Mouse (Mus musculus): ENCODE data around the gene Hrh2. TPM values are rescaled to one million over a fixed set of nuclear protein-coding genes. Genes with fewer than 3 reads are reported as not detected.

Hrh2 gene
- polyA plus RNA-seq, 1 experiment from 2014 or later = 0.04 TPM

DNA sequence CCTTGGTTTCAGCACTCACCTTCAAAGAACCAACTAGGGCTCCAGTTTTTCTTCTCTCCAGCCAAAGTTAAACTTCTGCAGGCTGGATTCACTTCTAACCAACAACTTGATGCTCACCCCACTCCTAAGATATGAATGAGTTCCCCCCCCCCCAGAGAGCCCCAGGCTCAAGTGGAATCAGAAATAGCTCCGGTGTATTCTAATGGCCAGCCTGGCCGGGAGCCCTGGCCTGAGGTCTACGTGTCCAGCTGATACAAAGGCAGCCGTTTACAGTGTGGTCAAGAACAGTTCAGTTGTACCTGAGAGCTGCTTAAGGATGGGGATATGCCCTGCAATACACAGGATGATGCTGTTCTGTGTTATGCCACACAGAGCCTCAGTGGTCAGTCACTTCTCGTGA is 13.3 kb upstream of the Hrh2 start:
- Histone ChIP-seq H3K4me1 (replicated peaks; ENCODE audit: control insufficient read depth, insufficient read depth, low read length) (no peaks in the 10 kb centered on the region), H3K36me3 (ENCODE audit: control insufficient read depth, insufficient read depth) (no peaks in the 10 kb centered on the region), H3K27ac (ENCODE audit: low read depth, low read length) (no peak overlapping the region), H3K4me3 (ENCODE audit: low read depth, low read length) (no peak overlapping the region), H3K4me2 (replicated peaks; ENCODE audit: low read depth) (no peak overlapping the region), H3K27me3 (replicated peaks; ENCODE audit: control insufficient read depth, insufficient read depth, low read length) (no peaks in the 10 kb centered on the region), H3K9me3 (ENCODE audit: control insufficient read depth) (no peaks in the 10 kb centered on the region; the same call in 1 of the 2 replicates), H3K9ac (ENCODE audit: low read depth, low read length) (no peak overlapping the region)
- WGBS = 61% methylated on average over 5 of the region's 5 CpGs
- no peak for TF ChIP-seq CTCF (IDR thresholded peaks at IDR 0.05; ENCODE audit: low read depth)
- no peak for ATAC-seq

DNA sequence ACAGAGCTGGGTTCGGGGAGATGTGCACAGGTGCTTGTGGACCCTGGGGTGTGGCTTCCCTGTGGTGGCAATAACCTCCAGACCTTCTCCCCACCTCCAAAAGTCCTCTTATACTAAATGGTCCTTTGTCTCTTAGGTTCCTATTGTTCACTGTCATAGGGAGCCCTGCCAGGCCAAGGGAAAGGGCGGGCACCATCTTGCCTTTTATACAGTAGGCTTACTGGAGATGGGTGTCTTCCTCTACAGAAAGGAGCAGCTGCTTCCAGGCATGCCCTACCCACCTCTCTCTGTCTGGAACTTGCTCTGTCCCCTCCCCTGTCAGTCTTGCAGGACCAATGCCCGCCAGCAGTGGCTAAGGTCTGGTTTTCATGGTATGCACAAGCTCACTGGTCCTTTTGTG is 12.0 kb upstream of the Hrh2 start:
- TF ChIP-seq CTCF (IDR thresholded peaks at IDR 0.05; ENCODE audit: low read depth) = no peak
- Histone ChIP-seq H3K27me3 (replicated peaks; ENCODE audit: control insufficient read depth, insufficient read depth, low read length) (no peaks in the 10 kb centered on the region), H3K4me2 (replicated peaks; ENCODE audit: low read depth) (no peak overlapping the region), H3K27ac (ENCODE audit: low read depth, low read length) (no peak overlapping the region), H3K36me3 (ENCODE audit: control insufficient read depth, insufficient read depth) (no peaks in the 10 kb centered on the region), H3K9ac (ENCODE audit: low read depth, low read length) (no peak overlapping the region), H3K4me3 (ENCODE audit: low read depth, low read length) (no peak overlapping the region), H3K4me1 (replicated peaks; ENCODE audit: control insufficient read depth, insufficient read depth, low read length) (no peaks in the 10 kb centered on the region), H3K9me3 (ENCODE audit: control insufficient read depth) (no peaks in the 10 kb centered on the region)
- no peak for ATAC-seq
- WGBS = 80% methylated on average over 3 of the region's 3 CpGs

DNA sequence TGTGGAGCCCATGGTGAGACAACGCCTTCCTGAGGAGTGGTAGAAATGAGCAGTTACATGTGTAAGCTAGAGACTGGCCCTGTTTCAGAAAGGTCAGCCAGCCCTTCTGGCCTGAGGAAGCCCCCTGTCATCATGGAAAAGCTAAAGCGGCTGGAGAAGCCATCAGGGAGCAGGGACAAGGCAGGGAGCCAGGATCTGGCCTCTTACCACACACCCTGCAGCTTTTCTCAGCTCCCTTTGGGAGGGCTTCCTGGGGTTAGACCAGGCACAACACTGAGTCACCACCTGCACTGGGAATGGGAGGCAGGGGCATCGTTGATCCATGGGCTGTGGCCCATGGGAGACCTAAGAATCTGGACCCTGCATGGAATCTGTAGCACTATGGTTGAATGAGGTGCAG is 11.5 kb upstream of the Hrh2 start:
- no peak for ATAC-seq
- no peak overlapping the region for H3K9ac ChIP-seq (ENCODE audit: low read depth, low read length)
- H3K4me1 ChIP-seq (replicated peaks; ENCODE audit: control insufficient read depth, insufficient read depth, low read length) = no peaks in the 10 kb centered on the region
- no peaks in the 10 kb centered on the region for H3K9me3 ChIP-seq (ENCODE audit: control insufficient read depth)
- no peak overlapping the region for H3K4me2 ChIP-seq (replicated peaks; ENCODE audit: low read depth)
- no peaks in the 10 kb centered on the region for H3K27me3 ChIP-seq (replicated peaks; ENCODE audit: control insufficient read depth, insufficient read depth, low read length)
- no peak overlapping the region for H3K4me3 ChIP-seq (ENCODE audit: low read depth, low read length)
- H3K27ac ChIP-seq (ENCODE audit: low read depth, low read length) = no peak overlapping the region
- no peak for TF ChIP-seq CTCF (IDR thresholded peaks at IDR 0.05; ENCODE audit: low read depth)
- no peaks in the 10 kb centered on the region for H3K36me3 ChIP-seq (ENCODE audit: control insufficient read depth, insufficient read depth)
- 55% methylated on average over 3 of the region's 3 CpGs for WGBS

DNA sequence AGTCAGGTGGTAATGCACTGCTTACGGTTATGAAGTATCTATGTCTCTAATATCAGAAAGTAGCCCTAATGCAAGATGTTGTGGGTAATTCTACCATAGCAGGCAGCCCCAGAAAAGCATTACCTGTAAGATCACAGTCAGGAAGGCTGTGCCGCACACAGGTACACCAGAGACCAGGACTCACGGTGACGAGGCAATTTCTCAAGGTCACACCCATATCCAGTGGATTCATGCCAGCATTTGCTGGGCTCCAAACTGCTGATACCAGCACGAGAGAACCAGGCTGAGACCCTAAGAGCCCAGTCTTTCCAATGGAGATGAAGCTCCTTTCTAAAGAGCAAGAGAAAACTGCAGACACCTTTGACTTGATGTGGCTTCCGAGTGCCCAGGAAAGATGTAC is 10.6 kb upstream of the Hrh2 start:
- H3K36me3 ChIP-seq (ENCODE audit: control insufficient read depth, insufficient read depth) = no peaks in the 10 kb centered on the region
- WGBS = 77% methylated on average over 6 of the region's 6 CpGs
- no peaks in the 10 kb centered on the region for H3K27me3 ChIP-seq (replicated peaks; ENCODE audit: control insufficient read depth, insufficient read depth, low read length)
- H3K4me1 ChIP-seq (replicated peaks; ENCODE audit: control insufficient read depth, insufficient read depth, low read length) = no peaks in the 10 kb centered on the region
- no peak for ATAC-seq
- no peak overlapping the region for H3K9ac ChIP-seq (ENCODE audit: low read depth, low read length)
- no peak for TF ChIP-seq CTCF (IDR thresholded peaks at IDR 0.05; ENCODE audit: low read depth)
- H3K4me2 ChIP-seq (replicated peaks; ENCODE audit: low read depth) = no peak overlapping the region
- no peak overlapping the region for H3K27ac ChIP-seq (ENCODE audit: low read depth, low read length)
- no peaks in the 10 kb centered on the region for H3K9me3 ChIP-seq (ENCODE audit: control insufficient read depth)
- no peak overlapping the region for H3K4me3 ChIP-seq (ENCODE audit: low read depth, low read length)

DNA sequence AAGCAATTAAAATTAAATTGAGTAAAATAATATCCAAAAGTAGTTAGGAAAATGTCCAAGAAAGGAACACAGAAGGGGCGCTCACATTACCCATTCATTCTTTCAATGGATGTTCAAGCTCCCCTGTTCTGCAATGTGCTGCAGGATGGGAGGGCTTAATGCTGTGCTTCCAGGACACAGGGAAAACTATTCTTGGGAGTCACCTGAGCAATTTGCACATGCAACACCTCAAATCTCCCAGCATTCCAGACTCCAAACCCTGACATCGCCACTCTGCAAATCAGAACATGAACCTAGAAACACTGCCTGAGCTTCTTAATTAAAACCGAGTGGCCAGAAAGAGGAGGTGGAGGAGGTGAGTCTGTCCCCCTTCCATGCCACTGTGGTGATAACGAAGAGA is 10.0 kb upstream of the Hrh2 start:
- no peak for ATAC-seq
- no peaks in the 10 kb centered on the region for H3K9me3 ChIP-seq (ENCODE audit: control insufficient read depth)
- H3K4me1 ChIP-seq (replicated peaks; ENCODE audit: control insufficient read depth, insufficient read depth, low read length) = no peaks in the 10 kb centered on the region
- H3K4me2 ChIP-seq (replicated peaks; ENCODE audit: low read depth) = no peak overlapping the region
- 94% methylated on average over 4 of the region's 4 CpGs for WGBS
- H3K27ac ChIP-seq (ENCODE audit: low read depth, low read length) = no peak overlapping the region
- no peak for TF ChIP-seq CTCF (IDR thresholded peaks at IDR 0.05; ENCODE audit: low read depth)
- no peaks in the 10 kb centered on the region for H3K36me3 ChIP-seq (ENCODE audit: control insufficient read depth, insufficient read depth)
- no peak overlapping the region for H3K9ac ChIP-seq (ENCODE audit: low read depth, low read length)
- H3K4me3 ChIP-seq (ENCODE audit: low read depth, low read length) = no peak overlapping the region
- H3K27me3 ChIP-seq (replicated peaks; ENCODE audit: control insufficient read depth, insufficient read depth, low read length) = no peaks in the 10 kb centered on the region

DNA sequence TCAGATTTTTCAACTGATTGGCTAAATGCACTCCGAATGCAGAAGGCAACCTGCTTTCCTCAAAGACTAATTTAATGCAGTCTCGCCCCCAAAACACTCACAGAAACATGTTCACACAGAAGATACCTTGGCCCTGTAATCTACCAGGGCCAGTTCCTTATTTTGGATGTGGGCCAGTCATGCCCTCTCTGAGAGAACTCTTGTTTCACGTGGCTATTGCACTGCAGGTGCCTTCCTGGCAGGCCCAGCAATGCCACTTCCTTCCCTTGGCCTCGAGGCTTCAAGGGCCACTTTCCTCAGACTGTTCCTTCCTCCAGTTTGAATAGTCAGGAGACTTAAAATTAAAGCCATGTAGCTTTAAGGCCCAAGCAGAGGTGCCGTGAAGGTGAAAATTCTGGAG is 5.5 kb upstream of the Hrh2 start:
- Histone ChIP-seq H3K4me3 (ENCODE audit: low read depth, low read length) (no peak overlapping the region), H3K4me2 (replicated peaks; ENCODE audit: low read depth) (no peak overlapping the region), H3K27me3 (replicated peaks; ENCODE audit: control insufficient read depth, insufficient read depth, low read length) (no peaks in the 10 kb centered on the region), H3K4me1 (replicated peaks; ENCODE audit: control insufficient read depth, insufficient read depth, low read length) (no peaks in the 10 kb centered on the region), H3K36me3 (ENCODE audit: control insufficient read depth, insufficient read depth) (no peaks in the 10 kb centered on the region), H3K9ac (ENCODE audit: low read depth, low read length) (no peak overlapping the region), H3K27ac (ENCODE audit: low read depth, low read length) (no peak overlapping the region), H3K9me3 (ENCODE audit: control insufficient read depth) (no peaks in the 10 kb centered on the region)
- 70% methylated on average over 5 of the region's 5 CpGs for WGBS
- no peak for TF ChIP-seq CTCF (IDR thresholded peaks at IDR 0.05; ENCODE audit: low read depth)
- no peak for ATAC-seq

DNA sequence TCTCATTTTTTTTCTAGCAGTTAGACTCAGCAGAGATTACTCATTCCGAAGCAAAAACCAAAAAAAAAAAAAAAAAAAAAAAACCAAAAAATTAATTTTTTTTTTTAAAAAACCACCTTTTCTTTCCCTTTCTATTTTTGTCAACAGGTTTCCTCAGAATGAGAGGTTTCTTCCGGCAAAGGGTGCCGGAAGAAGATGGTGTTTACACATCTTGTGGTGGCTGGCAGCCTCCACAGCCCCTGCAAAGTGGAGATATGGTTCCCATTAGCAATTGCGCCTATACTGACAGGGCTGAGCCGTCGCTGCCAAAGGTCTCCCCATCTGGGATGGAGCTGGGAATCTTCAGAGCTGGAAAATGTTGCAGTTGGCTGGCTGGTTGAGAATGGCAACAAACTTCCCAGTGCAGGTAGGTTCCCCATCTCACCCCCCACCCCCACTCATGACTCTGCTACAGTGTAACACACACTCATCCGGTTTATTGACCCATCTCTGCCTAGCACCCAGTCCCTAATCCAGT is 3.7 kb upstream of the Hrh2 start:
- no peaks in the 10 kb centered on the region for H3K9me3 ChIP-seq (ENCODE audit: control insufficient read depth)
- no peak overlapping the region for H3K27ac ChIP-seq (ENCODE audit: low read depth, low read length)
- WGBS = 73% methylated on average over 7 of the region's 7 CpGs
- TF ChIP-seq CTCF (IDR thresholded peaks at IDR 0.05; ENCODE audit: low read depth) = no peak
- H3K4me1 ChIP-seq (replicated peaks; ENCODE audit: control insufficient read depth, insufficient read depth, low read length) = no peaks in the 10 kb centered on the region
- ATAC-seq = no peak
- H3K4me3 ChIP-seq (ENCODE audit: low read depth, low read length) = no peak overlapping the region
- peaks cover 11% of the 10 kb centered on the region; the same call in 1 of the 2 replicates for H3K27me3 ChIP-seq (replicated peaks; ENCODE audit: control insufficient read depth, insufficient read depth, low read length)
- H3K36me3 ChIP-seq (ENCODE audit: control insufficient read depth, insufficient read depth) = no peaks in the 10 kb centered on the region
- H3K4me2 ChIP-seq (replicated peaks; ENCODE audit: low read depth) = no peak overlapping the region
- no peak overlapping the region for H3K9ac ChIP-seq (ENCODE audit: low read depth, low read length)
